Mouse (Mus musculus) liver, postnatal 0 days (tissue): ENCODE data around the gene Mast1. TPM values are rescaled to one million over a fixed set of nuclear protein-coding genes. Genes with fewer than 3 reads are reported as not detected.

Experiments
- ATAC-seq: fragments of 200-750 bp; cut with Nextera tagmentation; 2 replicates; pipeline ENCODE4 v1.8.0; 2017; ENCODE audit warnings: mild to moderate bottlenecking, moderate library complexity
- DNase-seq: peaks from one replicate; pipeline ENCODE4 v3.0.0-alpha.2; 2016
- H3K27ac ChIP-seq: fragments of 300-500 bp; sonication (generic); 2 replicates; pipeline ENCODE4 v1.5.1; 2014; ENCODE audit warnings: antibody characterized with exemption, moderate library complexity, mild to moderate bottlenecking, low read depth
- H3K27me3 ChIP-seq: fragments of 300-500 bp; sonication (generic); 2 replicates; pipeline ENCODE4 v1.6.1; 2014; ENCODE audit warnings: low read length, control low read depth, mixed read lengths; ENCODE audit not compliant: insufficient read depth
- H3K36me3 ChIP-seq: fragments of 300-500 bp; sonication (generic); replicated peaks from 2 replicates; pipeline ENCODE4 v1.6.1; 2014; ENCODE audit warnings: mild to moderate bottlenecking, control low read depth, low read length, moderate library complexity, mixed read lengths; ENCODE audit not compliant: insufficient read depth
- H3K4me1 ChIP-seq: fragments of 300-500 bp; sonication (generic); 2 replicates; pipeline ENCODE4 v1.6.1; 2014; ENCODE audit warnings: antibody characterized with exemption, mild to moderate bottlenecking, control low read depth; ENCODE audit not compliant: insufficient read depth
- H3K4me2 ChIP-seq: fragments of 300-500 bp; sonication (generic); 2 replicates; pipeline ENCODE4 v1.6.1; 2014; ENCODE audit warnings: low read depth, mild to moderate bottlenecking, low read length, moderate library complexity, mixed read lengths
- H3K4me3 ChIP-seq: fragments of 300-500 bp; sonication (generic); 2 replicates; pipeline ENCODE4 v1.5.1; 2014; ENCODE audit warnings: low read depth, low read length
- H3K9ac ChIP-seq: fragments of 300-500 bp; sonication (generic); replicated peaks from 2 replicates; pipeline ENCODE4 v1.6.1; 2014; ENCODE audit warnings: mild to moderate bottlenecking, moderate library complexity
- H3K9me3 ChIP-seq: fragments of 300-500 bp; sonication (generic); 2 replicates; pipeline ENCODE4 v1.6.1; 2016; ENCODE audit warnings: mild to moderate bottlenecking, control low read depth, low read length, mixed read lengths
- CTCF ChIP-seq: sonication (generic); IDR thresholded peaks from 2 replicates; pipeline ENCODE4 v1.5.1; 2016; ENCODE audit warnings: antibody characterized with exemption, low read depth
- EP300 ChIP-seq: IDR thresholded peaks from 2 replicates; pipeline ENCODE4 v1.6.1; 2016; ENCODE audit warnings: antibody characterized with exemption, low read depth, mild to moderate bottlenecking
- WGBS: fragments of 180-500 bp; shearing (Covaris S2); extraction: QIAGEN DNeasy Blood & Tissue Kit; methylation state at CpG from one replicate; pipeline ENCODE4 v1.1.7; 2014; ENCODE audit not compliant: insufficient replicate concordance; 5-methylcytosine and 5-hydroxymethylcytosine counted together
- polyA plus RNA-seq: library from polyadenylated mRNA; unstranded; fragments of >200 nt; fragmentation: Nextera tagmentation; extraction: Ambion mirVana; gene quantifications from 2 replicates; pipeline ENCODE4 v1.2.1, GENCODE M21; 2015

Mast1 gene
- polyA plus RNA-seq, 1 experiment from 2014 or later, result 0.07 TPM

DNA sequence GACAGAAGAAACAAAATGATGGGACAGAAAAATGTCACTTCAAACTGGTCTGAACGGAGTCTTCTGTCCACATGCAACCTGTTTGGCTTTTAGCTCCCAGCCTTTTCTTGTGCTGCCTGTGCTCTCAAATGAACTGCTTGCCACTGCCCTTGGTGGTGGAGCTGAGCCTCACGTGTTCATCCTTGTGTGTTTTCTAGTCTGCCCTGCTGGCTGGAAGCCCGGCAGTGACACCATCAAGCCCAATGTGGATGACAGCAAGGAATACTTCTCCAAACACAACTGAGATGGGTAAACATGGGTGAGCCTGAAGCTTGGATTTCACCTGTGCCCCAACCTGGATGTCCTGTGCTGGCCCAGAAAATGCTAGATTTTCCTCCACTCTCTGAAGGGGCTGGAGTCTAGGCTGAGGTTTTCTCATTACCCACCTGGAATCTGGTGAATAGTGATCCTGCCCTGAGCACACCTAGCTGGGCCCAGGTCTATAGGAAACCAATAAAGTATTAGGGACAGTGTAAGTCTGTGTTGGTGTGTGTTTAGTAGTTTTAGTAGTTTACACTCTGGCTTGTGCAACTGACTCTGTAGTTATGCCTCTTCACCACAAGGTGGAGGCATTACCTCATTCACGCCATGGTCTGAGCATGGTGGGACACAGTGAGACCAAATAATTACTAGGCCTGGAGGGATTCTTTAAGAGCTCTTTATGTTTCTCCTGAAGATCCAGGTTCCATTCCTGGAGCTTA, 36.8 kb upstream of the Mast1 start:
- Histone ChIP-seq H3K9me3 (no peaks in the 10 kb centered on the region), H3K36me3 (peaks cover 39% of the 10 kb centered on the region), H3K4me2 (peak overlapping the region; percentile 96), H3K4me1 (peaks cover 43% of the 10 kb centered on the region), H3K9ac (peak overlapping the region; percentile 93; the same call in 1 of the 2 replicates), H3K27ac (peak overlapping the region; percentile 98), H3K4me3 (peak overlapping the region; percentile 6; the same call in 1 of the 2 replicates), H3K27me3 (no peaks in the 10 kb centered on the region)
- WGBS, result 60% methylated on average over 4 of the region's 4 CpGs
- DNase-seq (peak; percentile 82), ATAC-seq (peak; percentile 9)
- TF ChIP-seq CTCF (peak; percentile 97), EP300 (no peak)

DNA sequence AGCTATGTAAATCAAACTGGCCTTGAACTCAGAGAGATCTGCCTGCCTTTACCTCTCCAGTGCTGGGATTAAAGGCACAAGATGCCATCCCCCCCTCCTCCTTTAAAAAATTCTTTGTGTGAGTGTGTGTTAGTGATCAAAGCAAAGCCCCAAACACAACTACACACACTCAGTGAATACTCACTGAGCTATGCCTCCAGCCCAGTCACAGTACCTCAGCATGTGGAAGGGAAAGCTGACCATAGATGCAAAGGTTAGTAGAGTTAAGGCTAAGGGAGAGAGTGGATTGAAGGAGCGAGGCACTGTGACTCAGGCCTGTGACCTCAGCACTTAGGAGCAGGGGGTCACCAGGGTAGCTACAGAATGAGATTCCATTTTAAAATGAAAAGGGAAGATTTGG, 35.9 kb upstream of the Mast1 start:
- H3K4me2 ChIP-seq, result peak overlapping the region; percentile 96
- no peak for DNase-seq
- H3K4me3 ChIP-seq, result no peak overlapping the region
- H3K9ac ChIP-seq, result no peak overlapping the region; the same call in 1 of the 2 replicates
- H3K27me3 ChIP-seq, result no peaks in the 10 kb centered on the region
- peaks cover 39% of the 10 kb centered on the region for H3K36me3 ChIP-seq
- H3K4me1 ChIP-seq, result peaks cover 42% of the 10 kb centered on the region
- H3K27ac ChIP-seq, result peak overlapping the region; percentile 98
- no peak for ATAC-seq
- 75% methylated on average over 1 of the region's 1 CpGs for WGBS
- no peaks in the 10 kb centered on the region for H3K9me3 ChIP-seq
- TF ChIP-seq CTCF (no peak), EP300 (no peak)

DNA sequence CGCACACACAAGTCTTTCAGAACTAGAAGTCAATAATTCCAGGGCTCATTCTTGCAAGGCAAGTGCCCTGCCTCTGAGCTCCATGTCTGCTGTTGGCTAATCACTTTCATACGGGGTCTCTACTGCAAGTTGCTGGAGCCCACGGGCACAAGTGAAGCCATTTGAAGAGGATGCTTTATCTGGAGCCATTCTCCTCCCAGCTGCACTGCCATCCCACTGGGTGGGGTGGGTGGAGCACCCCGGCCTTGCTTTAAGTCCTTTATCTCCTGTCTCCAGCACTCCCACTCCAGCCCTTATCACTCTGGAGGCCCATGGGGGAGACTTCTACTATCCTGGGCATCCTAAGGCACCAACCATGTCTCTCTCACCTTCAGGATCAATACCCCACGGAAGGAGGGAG, 33.8 kb upstream of the Mast1 start:
- H3K27ac ChIP-seq, result peak overlapping the region; percentile 98
- DNase-seq (peak; percentile 79), ATAC-seq (peak; percentile 69)
- peaks cover 57% of the 10 kb centered on the region for H3K4me1 ChIP-seq
- peak overlapping the region; percentile 96 for H3K4me2 ChIP-seq
- H3K4me3 ChIP-seq, result peak overlapping the region; percentile 83
- WGBS, result 41% methylated on average over 5 of the region's 5 CpGs
- TF ChIP-seq CTCF, result no peak
- peak; percentile 96 for TF ChIP-seq EP300
- H3K9ac ChIP-seq, result peak overlapping the region; percentile 91
- no peaks in the 10 kb centered on the region for H3K9me3 ChIP-seq
- H3K27me3 ChIP-seq, result no peaks in the 10 kb centered on the region
- peaks cover 39% of the 10 kb centered on the region for H3K36me3 ChIP-seq

DNA sequence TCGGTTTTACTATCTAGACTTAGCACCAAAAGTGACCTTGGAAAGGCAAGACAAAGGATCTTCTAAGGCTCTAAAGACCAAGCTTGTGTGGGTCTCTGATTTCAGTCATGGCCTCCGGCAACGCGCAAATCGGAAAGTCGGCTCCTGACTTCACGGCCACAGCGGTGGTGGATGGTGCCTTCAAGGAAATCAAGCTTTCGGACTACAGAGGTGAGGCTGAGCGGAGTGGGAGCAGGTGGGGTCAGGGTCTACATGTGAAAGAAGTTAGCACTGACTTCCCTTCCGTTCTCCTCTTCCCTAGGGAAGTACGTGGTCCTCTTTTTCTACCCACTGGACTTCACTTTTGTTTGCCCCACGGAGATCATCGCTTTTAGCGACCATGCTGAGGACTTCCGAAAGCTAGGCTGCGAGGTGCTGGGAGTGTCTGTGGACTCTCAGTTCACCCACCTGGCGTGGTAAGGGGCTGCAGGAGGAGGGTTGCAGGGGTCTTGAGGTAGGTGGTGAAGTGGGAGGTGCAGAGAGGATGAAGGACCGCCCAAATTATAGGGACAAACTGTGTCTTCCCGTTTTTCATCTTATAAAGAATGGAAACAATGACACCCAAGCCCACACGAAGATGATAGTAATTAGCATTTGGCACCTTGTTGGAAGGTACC, 33.1 kb upstream of the Mast1 start:
- no peak for TF ChIP-seq EP300
- TF ChIP-seq CTCF, result no peak
- DNase-seq (peak; percentile 34), ATAC-seq (no peak)
- WGBS, result 10% methylated on average over 21 of the region's 21 CpGs
- H3K4me2 ChIP-seq, result peak overlapping the region; percentile 96
- H3K4me3 ChIP-seq, result peak overlapping the region; percentile 83
- H3K9ac ChIP-seq, result peak overlapping the region; percentile 91
- H3K27ac ChIP-seq, result peak overlapping the region; percentile 98
- no peaks in the 10 kb centered on the region for H3K9me3 ChIP-seq
- peaks cover 39% of the 10 kb centered on the region for H3K36me3 ChIP-seq
- no peaks in the 10 kb centered on the region for H3K27me3 ChIP-seq
- H3K4me1 ChIP-seq, result peaks cover 55% of the 10 kb centered on the region

DNA sequence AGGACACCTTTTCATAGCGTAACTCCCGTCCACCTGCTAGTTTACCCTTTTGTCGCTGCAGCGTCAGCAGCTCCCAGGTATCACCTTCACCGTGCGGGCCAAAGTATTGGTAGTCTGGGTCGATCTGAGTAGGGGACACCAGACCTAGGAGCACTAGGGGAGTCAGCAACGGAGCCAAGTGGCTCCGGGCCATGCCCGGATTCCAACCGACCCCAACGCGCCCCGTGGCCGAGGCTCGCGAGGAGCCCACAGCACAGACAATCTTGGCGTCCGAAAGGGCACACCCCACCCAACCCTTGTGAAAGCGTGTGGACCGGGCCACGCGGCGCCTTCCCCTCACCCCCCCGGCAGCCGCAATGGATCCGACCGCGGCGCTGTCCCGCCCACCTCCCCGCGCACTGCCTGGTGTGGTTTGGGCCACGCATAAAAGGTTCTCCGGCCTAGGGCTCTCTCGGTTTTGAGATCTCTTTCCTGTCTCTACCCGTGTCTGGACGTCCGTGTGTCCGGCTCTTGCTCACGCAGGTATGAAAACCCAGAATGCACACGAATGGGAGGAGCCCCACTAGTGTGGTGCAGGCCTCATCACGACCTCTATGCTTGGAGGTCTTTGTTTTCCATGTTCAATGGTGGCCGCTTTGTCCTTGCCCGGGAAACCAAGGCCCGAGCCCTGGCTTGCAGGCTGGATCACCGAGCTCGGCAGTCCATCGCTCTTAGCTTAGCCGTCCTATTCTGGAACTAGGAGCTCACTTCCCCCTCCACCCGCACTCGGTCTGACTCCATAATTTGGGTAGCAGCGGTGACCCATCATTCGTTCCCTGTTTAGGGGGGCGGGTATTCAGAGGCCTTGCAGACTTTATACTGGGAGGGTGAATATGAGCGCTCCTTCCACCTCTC, 32.3 kb upstream of the Mast1 start, which contains the start of the genes Gm49661, Prdx2 and Rnaseh2a:
TSS of gene Gm49661 (minus strand) at position 193 of the 894 bp plus-strand sequence.
TSS of gene Prdx2 (plus strand) at position 347 of the 894 bp plus-strand sequence.
TSS of gene Rnaseh2a (minus strand) at position 527 of the 894 bp plus-strand sequence.
- Histone ChIP-seq H3K4me1 (peaks cover 52% of the 10 kb centered on the region), H3K36me3 (peaks cover 33% of the 10 kb centered on the region), H3K27ac (peak within 1 kb of the TSS; percentile 98), H3K27me3 (no peaks in the 10 kb centered on the region), H3K4me2 (peak within 1 kb of the TSS; percentile 96), H3K4me3 (peak within 1 kb of the TSS; percentile 83), H3K9me3 (no peaks in the 10 kb centered on the region), H3K9ac (peak within 1 kb of the TSS; percentile 91)
- DNase-seq, result peak; percentile 92
- TF ChIP-seq EP300 (peak; percentile 48; the same call in 1 of the 2 replicates), CTCF (no peak)
- peak; percentile 64 for ATAC-seq
- under 1% methylated on average over 56 of the region's 56 CpGs for WGBS
